Mouse (Mus musculus) gastrocnemius, adult 18-20 months (tissue): ENCODE measurements around the gene 2410131K14Rik. TPM values are rescaled to one million over a fixed set of nuclear protein-coding genes. Genes with fewer than 3 reads are reported as not detected.

Experiments
- DNase-seq: peaks from one replicate; pipeline ENCODE4 v3.0.0; 2021; ENCODE audit warnings: low spot score
- total RNA-seq, 2 experiments: library from RNA; stranded (reverse); gene quantifications; 2 replicates each; pipeline ENCODE4 v1.2.3; 2021

Gene 2410131K14Rik
- total RNA-seq, 2 experiments from 2014 or later = 3.6 to 4.7 TPM

GRCm38 (mm10) chr5:118260642-118261041 lies 15.6 kb downstream of the 2410131K14Rik start:
- DNase-seq = no peak

GRCm38 (mm10) chr5:118261181-118261580 lies 16.2 kb downstream of the 2410131K14Rik start:
- DNase-seq = no peak

- DNase-seq = no peak
Observed at GRCm38 (mm10) chr5:118262418-118262817, 17.4 kb downstream of the 2410131K14Rik start.

GRCm38 (mm10) chr5:118264279-118264678 lies 19.3 kb downstream of the 2410131K14Rik start:
- DNase-seq = no peak

GRCm38 (mm10) chr5:118265366-118265765 lies 20.3 kb downstream of the 2410131K14Rik start:
- no peak for DNase-seq

- DNase-seq = no peak
Observed at GRCm38 (mm10) chr5:118266309-118266708, 21.3 kb downstream of the 2410131K14Rik start.

- DNase-seq = peak; percentile 89
Observed at GRCm38 (mm10) chr5:118268987-118269386, 24.0 kb downstream of the 2410131K14Rik start.

GRCm38 (mm10) chr5:118271449-118272110 lies 26.6 kb downstream of the 2410131K14Rik start:
- DNase-seq = no peak

- no peak for DNase-seq
Observed at GRCm38 (mm10) chr5:118273446-118273845, 28.4 kb downstream of the 2410131K14Rik start.

GRCm38 (mm10) chr5:118274546-118274945 lies 29.5 kb downstream of the 2410131K14Rik start:
- DNase-seq = no peak

- DNase-seq = no peak
Observed at GRCm38 (mm10) chr5:118276281-118276680, 31.3 kb downstream of the 2410131K14Rik start.

GRCm38 (mm10) chr5:118276711-118277110 lies 31.7 kb downstream of the 2410131K14Rik start:
- no peak for DNase-seq

- no peak for DNase-seq
Observed at GRCm38 (mm10) chr5:118277741-118278495, 32.9 kb downstream of the 2410131K14Rik start.

- no peak for DNase-seq
Observed at GRCm38 (mm10) chr5:118291453-118291852, 46.4 kb downstream of the 2410131K14Rik start.

GRCm38 (mm10) chr5:118292476-118292875 lies 47.4 kb downstream of the 2410131K14Rik start:
- no peak for DNase-seq

GRCm38 (mm10) chr5:118294086-118294864 lies 49.2 kb downstream of the 2410131K14Rik start:
- DNase-seq = peak; percentile 91

- no peak for DNase-seq
Observed at GRCm38 (mm10) chr5:118294865-118295258, 49.8 kb downstream of the 2410131K14Rik start.

- no peak for DNase-seq
Observed at GRCm38 (mm10) chr5:118297338-118297746, 52.3 kb downstream of the 2410131K14Rik start.

- DNase-seq = no peak
Observed at GRCm38 (mm10) chr5:118299720-118300400, 54.8 kb downstream of the 2410131K14Rik start.

- no peak for DNase-seq
Observed at GRCm38 (mm10) chr5:118302466-118303155, 57.6 kb downstream of the 2410131K14Rik start.
